Mouse (Mus musculus) MEL (cell line): Measurements from ENCODE around the gene Zfp512b. TPM values are rescaled to one million over a fixed set of nuclear protein-coding genes. Genes with fewer than 3 reads are reported as not detected.

Experiments used
- DNase-seq: peaks from one replicate; pipeline ENCODE4 v3.0.0; 2011; ENCODE audit warnings: low read depth, low spot score
- H3K27ac ChIP-seq: 2 replicates; pipeline ENCODE4 v1.5.1; 2012; ENCODE audit warnings: low read depth, mild to moderate bottlenecking, control low read depth, low read length, moderate library complexity; ENCODE audit not compliant: control insufficient read depth
- H3K27me3 ChIP-seq, 2 experiments: fragments of 150-350 bp in 1 of 2; sonication (generic) in 1 of 2; 2 replicates each; pipeline ENCODE4 v1.6.1; 2012; ENCODE audit warnings: low read length in 2 of 2, mild to moderate bottlenecking in 2 of 2, improper control_type of control experiment in 1 of 2, moderate library complexity in 1 of 2; ENCODE audit not compliant: insufficient read depth in 2 of 2, control insufficient read depth in 1 of 2
- H3K36me3 ChIP-seq, 2 experiments: 2 replicates each; pipeline ENCODE4 v1.6.1; 2012 to 2014; ENCODE audit warnings: low read length in 2 of 2, improper control_type of control experiment in 1 of 2, inconsistent platforms in 1 of 2, mild to moderate bottlenecking in 1 of 2; ENCODE audit not compliant: insufficient read depth in 2 of 2, control insufficient read depth in 1 of 2
- H3K4me1 ChIP-seq, 2 experiments: fragments of 150-350 bp in 1 of 2; sonication (generic) in 1 of 2; 2 replicates each; pipeline ENCODE4 v1.6.1; 2012; ENCODE audit warnings: low read length in 2 of 2, improper control_type of control experiment in 1 of 2, mild to moderate bottlenecking in 1 of 2; ENCODE audit not compliant: insufficient read depth in 2 of 2, control insufficient read depth in 1 of 2
- H3K4me3 ChIP-seq, 2 experiments: fragments of 150-350 bp in 1 of 2; sonication (generic) in 1 of 2; 2 replicates each; pipeline ENCODE4 v1.5.1; 2012; ENCODE audit warnings: low read depth in 2 of 2, low read length in 2 of 2, mild to moderate bottlenecking in 2 of 2, moderate library complexity in 2 of 2, control low read depth in 1 of 2, improper control_type of control experiment in 1 of 2; ENCODE audit not compliant: control insufficient read depth in 1 of 2, insufficient read depth in 1 of 2
- H3K79me2 ChIP-seq: 2 replicates; pipeline ENCODE4 v1.6.1; 2012; ENCODE audit warnings: mild to moderate bottlenecking, low read length, moderate library complexity; ENCODE audit not compliant: control insufficient read depth, poor library complexity, insufficient read depth
- H3K9ac ChIP-seq: 2 replicates; pipeline ENCODE4 v1.6.1; 2012; ENCODE audit warnings: low read depth, mild to moderate bottlenecking, control low read depth, low read length, moderate library complexity; ENCODE audit not compliant: control insufficient read depth, poor library complexity, severe bottlenecking
- H3K9me3 ChIP-seq: fragments of 150-350 bp; sonication (generic); replicated peaks from 2 replicates; pipeline ENCODE4 v1.6.1; 2012; ENCODE audit warnings: mild to moderate bottlenecking, low read length, improper control_type of control experiment, moderate library complexity; ENCODE audit not compliant: insufficient read depth
- BHLHE40 ChIP-seq: IDR thresholded peaks from 2 replicates; pipeline ENCODE4 v1.6.1; 2012; ENCODE audit warnings: low read depth, mild to moderate bottlenecking, inconsistent platforms, low read length, improper control_type of control experiment, borderline replicate concordance
- CTCF ChIP-seq, 3 experiments: IDR thresholded peaks in 2 of 3; conservative IDR thresholded peaks in 1 of 3; 2 replicates each; pipeline ENCODE4 v1.5.1; 2011 to 2012; ENCODE audit warnings: low read length in 3 of 3, low read depth in 2 of 3, mild to moderate bottlenecking in 2 of 3, improper control_type of control experiment in 1 of 3, inconsistent platforms in 1 of 3, mixed read lengths in 1 of 3, moderate library complexity in 1 of 3; ENCODE audit not compliant: control insufficient read depth in 1 of 3, insufficient read depth in 1 of 3, poor library complexity in 1 of 3, severe bottlenecking in 1 of 3
- ETS1 ChIP-seq: IDR thresholded peaks from 2 replicates; pipeline ENCODE4 v1.6.1; 2012; ENCODE audit warnings: low read depth, mild to moderate bottlenecking, inconsistent platforms, low read length, improper control_type of control experiment, moderate library complexity
- MAFK ChIP-seq: IDR thresholded peaks from 2 replicates; pipeline ENCODE4 v1.6.1; 2011; ENCODE audit warnings: low read depth, mild to moderate bottlenecking, low read length, improper control_type of control experiment, borderline replicate concordance
- MAX ChIP-seq: IDR thresholded peaks from 2 replicates; pipeline ENCODE4 v1.6.1; 2011; ENCODE audit warnings: low read length, improper control_type of control experiment
- MXI1 ChIP-seq: IDR thresholded peaks from 2 replicates; pipeline ENCODE4 v1.6.1; 2011; ENCODE audit warnings: mild to moderate bottlenecking, low read depth, low read length, improper control_type of control experiment
- MYB ChIP-seq: IDR thresholded peaks from 2 replicates; pipeline ENCODE4 v1.6.1; 2011; ENCODE audit warnings: mild to moderate bottlenecking, low read depth, low read length, improper control_type of control experiment
- MYC ChIP-seq: IDR thresholded peaks from 2 replicates; pipeline ENCODE4 v1.6.1; 2011; ENCODE audit warnings: low read depth, mild to moderate bottlenecking, low read length, improper control_type of control experiment, moderate library complexity
- NRF1 ChIP-seq: IDR thresholded peaks from 2 replicates; pipeline ENCODE4 v1.6.1; 2014; ENCODE audit warnings: low read depth, mild to moderate bottlenecking, inconsistent platforms, low read length, improper control_type of control experiment, moderate library complexity; ENCODE audit not compliant: poor library complexity, insufficient read depth, severe bottlenecking
- POLR2AphosphoS2 ChIP-seq: IDR thresholded peaks from 2 replicates; pipeline ENCODE4 v1.6.1; 2011; ENCODE audit warnings: low read length, improper control_type of control experiment
- RAD21 ChIP-seq: IDR thresholded peaks from 2 replicates; pipeline ENCODE4 v1.6.1; 2011; ENCODE audit warnings: mild to moderate bottlenecking, low read depth, low read length, improper control_type of control experiment
- RCOR1 ChIP-seq: IDR thresholded peaks from 2 replicates; pipeline ENCODE4 v1.6.1; 2012; ENCODE audit warnings: low read depth, mild to moderate bottlenecking, inconsistent platforms, low read length, improper control_type of control experiment
- SIN3A ChIP-seq: IDR thresholded peaks from 2 replicates; pipeline ENCODE4 v1.6.1; 2012; ENCODE audit warnings: low read length, improper control_type of control experiment, inconsistent platforms
- UBTF ChIP-seq: IDR thresholded peaks from 2 replicates; pipeline ENCODE4 v1.6.1; 2012; ENCODE audit warnings: low read depth, mild to moderate bottlenecking, inconsistent platforms, low read length, improper control_type of control experiment, moderate library complexity, borderline replicate concordance; ENCODE audit not compliant: insufficient read depth
- ZNF384 ChIP-seq: IDR thresholded peaks from 2 replicates; pipeline ENCODE4 v1.6.1; 2012; ENCODE audit warnings: low read depth, mild to moderate bottlenecking, inconsistent platforms, low read length, improper control_type of control experiment
- polyA plus RNA-seq, 2 experiments: library from polyadenylated mRNA; stranded (reverse) in 1 of 2; unstranded in 1 of 2; fragments of >175 nt in 1 of 2; fragments of >200 nt in 1 of 2; gene quantifications; 2 replicates each; pipeline versions ENCODE4 v1.2.1 to v1.2.4; 2012; ENCODE audit warnings: low replicate concordance in 2 of 2, low read depth in 1 of 2; ENCODE audit not compliant: insufficient read length in 2 of 2, insufficient read depth in 1 of 2, missing spikeins in 1 of 2
- total RNA-seq: library from RNA; depleted of rRNA; stranded (reverse); fragments of 300-350 nt; gene quantifications from 2 replicates; pipeline ENCODE4 v1.2.3, GENCODE M21; 2012

Zfp512b gene
- total and polyA plus RNA-seq, 3 experiments, result 15.5 to 37.6 TPM; not detected in 1

DNA sequence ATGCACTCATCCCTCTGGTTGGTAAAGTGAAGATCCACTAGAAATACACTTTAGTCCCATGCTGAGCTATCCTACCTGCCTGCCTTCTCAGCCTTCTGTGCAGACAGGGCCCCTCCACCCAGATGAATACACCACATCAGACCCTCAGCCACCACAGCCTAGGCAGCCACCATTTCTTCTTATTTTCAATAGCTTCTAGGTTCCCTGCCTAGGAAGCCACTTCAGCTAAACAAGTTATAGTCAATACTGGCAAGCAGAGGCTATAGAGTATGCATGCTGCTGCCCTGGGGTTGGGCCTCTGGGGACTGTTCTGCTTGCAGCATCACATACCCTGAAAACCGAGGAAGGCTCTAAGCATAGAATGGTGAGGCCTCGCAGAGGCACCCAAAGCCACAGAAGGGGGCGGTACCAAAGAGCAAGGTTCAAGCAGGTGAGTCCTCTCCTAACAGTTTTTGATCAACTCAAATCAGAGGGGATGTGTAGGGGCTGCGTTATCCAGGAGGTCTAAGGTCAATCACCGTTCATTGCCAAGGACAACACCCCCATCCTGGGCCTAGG, 996 bp downstream of the Zfp512b start, which contains the start of gene Prpf6:
Gene Prpf6, plus strand, starts transcription at position 341 of the 558 bp plus-strand sequence.
- H3K36me3 ChIP-seq, result peaks cover 0 to 10% of the 10 kb centered on the region in 2 experiments; a peak in 3 of 4 replicates
- peak; percentile 52 for DNase-seq
- H3K4me1 ChIP-seq, result peaks cover 3 to 18% of the 10 kb centered on the region in 2 experiments
- no peaks in the 10 kb centered on the region for H3K27me3 ChIP-seq
- peak within 1 kb of the TSS; percentile 81 for H3K9ac ChIP-seq
- TF ChIP-seq POLR2AphosphoS2 (no peak), SIN3A (0 out of 2 replicates have a peak, but pooled peaks have one; percentile 34)
- TF ChIP-seq, all 39 proteins: peak for 1
- Histone ChIP-seq H3K27ac (peak within 1 kb of the TSS; percentile 90), H3K9me3 (no peaks in the 10 kb centered on the region), H3K4me3 (peak within 1 kb of the TSS; percentile 74 to 98), H3K79me2 (peaks cover 14% of the 10 kb centered on the region)

DNA sequence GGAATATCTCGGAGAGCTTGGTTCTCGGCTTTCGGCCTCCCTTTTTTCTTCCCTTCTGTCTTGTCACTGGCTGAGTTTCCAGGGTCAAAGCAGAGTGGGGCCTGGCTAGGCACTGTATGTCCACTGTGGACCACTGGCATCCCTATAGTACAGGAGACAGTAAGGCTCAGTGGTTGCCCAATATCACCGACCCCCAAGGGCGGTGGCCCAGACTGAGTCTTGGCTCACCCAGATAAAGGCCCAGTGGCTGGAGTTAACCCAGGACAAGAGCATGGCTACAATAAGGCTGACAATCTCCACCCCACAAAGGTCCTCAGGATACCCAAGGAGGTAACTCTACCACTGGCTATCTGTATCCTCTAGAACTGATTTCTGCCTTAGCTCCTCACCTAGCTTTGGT, 2.1 kb downstream of the Zfp512b start:
- Histone ChIP-seq H3K27ac (no peak overlapping the region), H3K4me1 (peaks cover 3 to 18% of the 10 kb centered on the region in 2 experiments), H3K36me3 (peaks cover 0 to 10% of the 10 kb centered on the region in 2 experiments; a peak in 3 of 4 replicates), H3K79me2 (peaks cover 14% of the 10 kb centered on the region), H3K4me3 (no peak overlapping the region), H3K9me3 (no peaks in the 10 kb centered on the region), H3K9ac (no peak overlapping the region), H3K27me3 (no peaks in the 10 kb centered on the region)
- no peak for DNase-seq
- TF ChIP-seq MAFK (no peak), MYB (no peak), MXI1 (no peak), RCOR1 (no peak), NRF1 (no peak), RAD21 (no peak), MAX (no peak)

DNA sequence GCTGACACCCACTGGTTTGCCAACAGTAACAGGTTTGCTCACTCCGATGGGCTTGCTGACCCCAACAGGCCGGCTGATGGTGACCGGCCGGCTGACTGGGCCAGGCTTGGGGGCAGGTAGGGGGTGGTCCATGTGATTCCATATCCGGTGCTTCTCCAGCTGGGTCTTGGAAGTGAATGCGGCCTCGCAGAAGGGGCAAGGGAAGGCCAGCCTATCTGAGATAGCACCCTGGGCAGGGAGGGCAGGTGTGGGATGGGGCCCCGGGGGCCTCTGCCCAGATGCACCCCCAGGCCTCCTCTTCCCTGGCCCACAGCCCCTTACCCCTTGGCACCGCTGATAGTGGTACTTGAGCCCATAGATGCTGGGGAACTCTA, 2.9 kb downstream of the Zfp512b start:
- peaks cover 3 to 18% of the 10 kb centered on the region in 2 experiments for H3K4me1 ChIP-seq
- H3K36me3 ChIP-seq, result peaks cover 0 to 10% of the 10 kb centered on the region in 2 experiments; a peak in 3 of 4 replicates
- H3K79me2 ChIP-seq, result peaks cover 14% of the 10 kb centered on the region
- no peak overlapping the region for H3K9ac ChIP-seq
- no peaks in the 10 kb centered on the region for H3K9me3 ChIP-seq
- TF ChIP-seq CTCF (IDR thresholded peaks at IDR 0.05 in 2 of 3, conservative IDR thresholded peaks at IDR 0.05 in 1 of 3; ENCODE audit: control insufficient read depth in 1 of 3, insufficient read depth in 1 of 3, low read depth in 2 of 3, low read length in 3 of 3, poor library complexity in 1 of 3, severe bottlenecking in 1 of 3) (no peak), MYC (no peak), UBTF (no peak), BHLHE40 (no peak), MXI1 (no peak), RAD21 (no peak), MYB (no peak), ETS1 (no peak), ZNF384 (no peak)
- H3K4me3 ChIP-seq, result no peak overlapping the region
- no peak overlapping the region for H3K27ac ChIP-seq
- no peaks in the 10 kb centered on the region for H3K27me3 ChIP-seq
- DNase-seq, result no peak
